Mouse (Mus musculus) CH12.LX (cell line): Measurements from ENCODE around the gene Cntn1. TPM values are rescaled to one million over a fixed set of nuclear protein-coding genes. Genes with fewer than 3 reads are reported as not detected.

ENCODE experiments used
- DNase-seq: peaks from one replicate; pipeline ENCODE4 v3.0.0-alpha.2; 2013; ENCODE audit errors: extremely low read depth
- H3K27ac ChIP-seq: 2 replicates; pipeline ENCODE4 v1.5.1; 2012; ENCODE audit warnings: low read depth, mild to moderate bottlenecking, control low read depth, moderate library complexity; ENCODE audit not compliant: insufficient read depth
- H3K27me3 ChIP-seq: replicated peaks from 2 replicates; pipeline ENCODE3; 2012; ENCODE audit warnings: inconsistent platforms
- H3K36me3 ChIP-seq, 2 experiments: replicated peaks in 1 of 2; 2 replicates each; pipeline versions ENCODE3 to v1.6.1; 2012; ENCODE audit warnings: inconsistent platforms in 1 of 2, low read length in 1 of 2, mild to moderate bottlenecking in 1 of 2, mixed read lengths in 1 of 2, moderate library complexity in 1 of 2; ENCODE audit not compliant: control insufficient read depth in 1 of 2, insufficient read depth in 1 of 2
- H3K4me1 ChIP-seq, 2 experiments: 2 replicates each; pipeline ENCODE4 v1.6.1; 2012; ENCODE audit warnings: inconsistent platforms in 1 of 2, moderate library complexity in 1 of 2; ENCODE audit not compliant: insufficient read depth in 2 of 2, control insufficient read depth in 1 of 2
- H3K4me2 ChIP-seq: 2 replicates; pipeline ENCODE4 v1.6.1; 2012; ENCODE audit warnings: low read depth, mild to moderate bottlenecking, control low read depth; ENCODE audit not compliant: poor library complexity, insufficient read depth, severe bottlenecking
- H3K4me3 ChIP-seq, 3 experiments: fragments of 150-350 bp in 1 of 3; sonication (generic) in 1 of 3; replicated peaks in 1 of 3; 2 replicates each; pipeline versions ENCODE3 to v1.5.1; 2011 to 2012; ENCODE audit warnings: low read depth in 2 of 3, low read length in 2 of 3, mild to moderate bottlenecking in 2 of 3, moderate library complexity in 2 of 3, control low read depth in 1 of 3, improper control_type of control experiment in 1 of 3, inconsistent platforms in 1 of 3, mixed read lengths in 1 of 3; ENCODE audit not compliant: poor library complexity in 1 of 3
- H3K79me2 ChIP-seq: replicated peaks from 2 replicates; pipeline ENCODE4 v1.6.1; 2012; ENCODE audit warnings: mild to moderate bottlenecking, moderate library complexity; ENCODE audit not compliant: control insufficient read depth, poor library complexity, insufficient read depth, severe bottlenecking; ENCODE audit errors: extremely low read depth
- H3K9ac ChIP-seq: 2 replicates; pipeline ENCODE4 v1.6.1; 2012; ENCODE audit warnings: low read depth, mild to moderate bottlenecking, control low read depth, moderate library complexity; ENCODE audit not compliant: insufficient read depth
- H3K9me3 ChIP-seq: replicated peaks from 2 replicates; pipeline ENCODE3; 2012; ENCODE audit warnings: low read length, inconsistent platforms, mixed read lengths
- CHD1 ChIP-seq: IDR thresholded peaks from 2 replicates; pipeline ENCODE4 v1.6.1; 2012; ENCODE audit warnings: low read depth, low read length, improper control_type of control experiment, inconsistent platforms
- CTCF ChIP-seq, 2 experiments: IDR thresholded peaks in 1 of 2; conservative IDR thresholded peaks in 1 of 2; 2 replicates each; pipeline ENCODE4 v1.5.1; 2011 to 2012; ENCODE audit warnings: low read depth in 2 of 2, low read length in 2 of 2, improper control_type of control experiment in 1 of 2, inconsistent platforms in 1 of 2, mild to moderate bottlenecking in 1 of 2, moderate library complexity in 1 of 2
- E2F4 ChIP-seq: IDR thresholded peaks from 2 replicates; pipeline ENCODE4 v1.6.1; 2011; ENCODE audit warnings: low read depth, low read length, improper control_type of control experiment; ENCODE audit not compliant: insufficient replicate concordance
- ELF1 ChIP-seq: IDR thresholded peaks from 2 replicates; pipeline ENCODE4 v1.6.1; 2014; ENCODE audit warnings: low read depth, mild to moderate bottlenecking, inconsistent platforms, low read length, improper control_type of control experiment
- EP300 ChIP-seq: IDR thresholded peaks from 2 replicates; pipeline ENCODE4 v1.6.1; 2011; ENCODE audit warnings: low read length, improper control_type of control experiment
- ETS1 ChIP-seq: conservative IDR thresholded peaks from 2 replicates; pipeline ENCODE4 v1.6.1; 2012; ENCODE audit warnings: low read depth, mild to moderate bottlenecking, inconsistent platforms, low read length, improper control_type of control experiment, moderate library complexity
- KAT2A ChIP-seq: IDR thresholded peaks from 2 replicates; pipeline ENCODE4 v1.6.1; 2012; ENCODE audit warnings: low read length, improper control_type of control experiment, inconsistent platforms; ENCODE audit not compliant: insufficient replicate concordance
- MAFK ChIP-seq: IDR thresholded peaks from 2 replicates; pipeline ENCODE4 v1.6.1; 2011; ENCODE audit warnings: low read length, improper control_type of control experiment; ENCODE audit not compliant: insufficient replicate concordance
- MEF2A ChIP-seq: IDR thresholded peaks from 2 replicates; pipeline ENCODE4 v1.6.1; 2014; ENCODE audit warnings: low read depth, mild to moderate bottlenecking, inconsistent platforms, low read length, improper control_type of control experiment, borderline replicate concordance
- NRF1 ChIP-seq: IDR thresholded peaks from 2 replicates; pipeline ENCODE4 v1.6.1; 2014; ENCODE audit warnings: low read depth, mild to moderate bottlenecking, inconsistent platforms, low read length, improper control_type of control experiment, moderate library complexity
- PAX5 ChIP-seq: IDR thresholded peaks from 2 replicates; pipeline ENCODE4 v1.6.1; 2012; ENCODE audit warnings: low read length, inconsistent platforms, mixed read lengths
- POLR2A ChIP-seq: IDR thresholded peaks from 2 replicates; pipeline ENCODE4 v1.6.1; 2011; ENCODE audit warnings: low read depth, mild to moderate bottlenecking, improper control_type of control experiment, low read length
- POLR2AphosphoS2 ChIP-seq: IDR thresholded peaks from 2 replicates; pipeline ENCODE4 v1.6.1; 2011; ENCODE audit warnings: low read depth, low read length, improper control_type of control experiment
- RCOR1 ChIP-seq: conservative IDR thresholded peaks from 2 replicates; pipeline ENCODE4 v1.6.1; 2012; ENCODE audit warnings: low read depth, mild to moderate bottlenecking, inconsistent platforms, low read length, improper control_type of control experiment
- TBP ChIP-seq: conservative IDR thresholded peaks from 2 replicates; pipeline ENCODE4 v1.6.1; 2011; ENCODE audit warnings: low read depth, low read length, improper control_type of control experiment
- UBTF ChIP-seq: IDR thresholded peaks from 2 replicates; pipeline ENCODE4 v1.6.1; 2012; ENCODE audit warnings: low read depth, mild to moderate bottlenecking, inconsistent platforms, low read length, improper control_type of control experiment, moderate library complexity
- ZC3H11A ChIP-seq: IDR thresholded peaks from 2 replicates; pipeline ENCODE4 v1.6.1; 2012; ENCODE audit warnings: low read depth, mild to moderate bottlenecking, inconsistent platforms, low read length, improper control_type of control experiment
- ZNF384 ChIP-seq: IDR thresholded peaks from 2 replicates; pipeline ENCODE4 v1.6.1; 2012; ENCODE audit warnings: low read depth, low read length, improper control_type of control experiment, inconsistent platforms
- dilution Hi-C: fragments of 300-500 bp; cut with MboI; formaldehyde crosslinking; loops from 2 replicates; pipeline ENCODE4 v1.14.3; 2020; ENCODE audit warnings: low sequenced_read_pairs; ENCODE audit not compliant: extremely low pct_unique_long_range_greater_than_20kb, extremely low pct_ligation_motif_present
- in situ Hi-C: fragments of 300-500 bp; cut with MboI; formaldehyde crosslinking; loops from 3 replicates; pipeline ENCODE4 v1.14.3; 2019; ENCODE audit warnings: low sequenced_read_pairs, low pct_ligation_motif_present, low pct_unique_long_range_greater_than_20kb, mixed read lengths
- polyA plus RNA-seq: library from polyadenylated mRNA; unstranded; fragments of >175 nt; gene quantifications from 2 replicates; pipeline ENCODE4 v1.2.1, GENCODE M21; 2012; ENCODE audit warnings: low read depth; ENCODE audit not compliant: insufficient read length
- total RNA-seq, 2 experiments: library from RNA; depleted of rRNA; stranded (reverse); fragments of 300-350 nt in 1 of 2; fragments of >200 nt in 1 of 2; gene quantifications; 2 replicates each; pipeline ENCODE4 v1.2.3; 2012 to 2014

Gene Cntn1
- total and polyA plus RNA-seq, 3 experiments = 0.04 TPM; not detected in 2

DNA sequence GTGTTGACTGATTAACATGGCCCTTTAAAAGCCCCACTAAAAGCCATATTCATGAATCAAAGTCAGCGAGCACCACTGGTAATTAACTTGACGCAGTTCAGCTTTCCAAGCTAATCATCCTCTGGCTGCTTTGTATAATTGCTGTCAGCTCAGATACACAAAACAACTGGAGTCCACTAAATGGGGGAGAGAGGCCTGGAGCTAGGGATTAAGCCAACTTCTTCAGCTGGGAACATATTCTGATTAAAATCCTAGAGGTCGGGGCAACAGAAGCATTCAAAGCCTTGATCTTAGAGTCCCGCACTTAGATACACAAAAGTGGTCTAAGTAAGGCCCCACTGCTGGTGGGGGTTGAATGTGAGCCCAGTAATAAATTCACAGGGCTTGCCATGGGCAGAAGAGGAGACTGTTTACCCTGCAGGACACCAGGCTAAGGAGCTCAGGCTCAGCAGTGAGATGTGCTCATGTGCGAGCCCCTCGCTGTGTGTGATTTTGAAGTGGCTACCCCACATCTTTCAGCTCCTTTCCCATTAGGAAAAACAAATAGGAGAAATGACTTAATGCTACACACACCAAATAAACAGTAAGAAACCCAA is 36.8 kb downstream of the Cntn1 start:
- Histone ChIP-seq H3K4me2 (no peak overlapping the region), H3K27me3 (no peaks in the 10 kb centered on the region), H3K9ac (no peak overlapping the region), H3K4me3 (no peak overlapping the region), H3K4me1 (no peaks in the 10 kb centered on the region), H3K9me3 (peaks cover 52% of the 10 kb centered on the region), H3K36me3 (no peaks in the 10 kb centered on the region), H3K27ac (no peak overlapping the region), H3K79me2 (no peaks in the 10 kb centered on the region)
- TF ChIP-seq TBP (no peak), KAT2A (no peak), RCOR1 (no peak), CHD1 (no peak), POLR2A (no peak), PAX5 (no peak)
- in situ Hi-C loops (no loop called here), dilution Hi-C loops (no loop called here)
- DNase-seq = no peak

DNA sequence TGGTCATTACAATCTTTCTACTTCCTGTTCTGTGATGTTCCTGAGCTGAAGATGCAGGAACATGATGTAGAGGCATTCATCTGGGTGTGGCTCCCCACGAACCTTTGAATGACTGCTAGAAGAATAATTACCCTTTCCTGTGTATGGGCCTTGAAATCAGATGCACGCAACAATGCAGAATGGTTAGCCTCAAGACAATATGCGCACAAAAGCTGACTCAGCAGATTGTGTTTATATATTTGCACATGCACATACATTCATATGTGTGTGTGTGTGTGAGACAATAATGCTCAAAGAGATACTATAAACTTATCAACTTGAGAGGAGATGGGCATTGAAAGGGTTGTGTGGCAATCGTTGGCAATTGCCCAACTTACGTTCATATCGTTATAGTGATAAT is 39.8 kb downstream of the Cntn1 start:
- no peaks in the 10 kb centered on the region for H3K27me3 ChIP-seq
- H3K27ac ChIP-seq = no peak overlapping the region
- H3K4me1 ChIP-seq = no peaks in the 10 kb centered on the region
- no peak overlapping the region for H3K9ac ChIP-seq
- TF ChIP-seq ELF1 (no peak), POLR2AphosphoS2 (no peak), CHD1 (no peak), RCOR1 (no peak), MAFK (peak; percentile 73; the same call in 1 of the 2 replicates), CTCF (conservative IDR thresholded peaks at IDR 0.05 in 1 of 2, IDR thresholded peaks at IDR 0.05 in 1 of 2; ENCODE audit: low read depth in 2 of 2, low read length in 2 of 2) (no peak), MEF2A (no peak)
- TF ChIP-seq, all 38 proteins: peak for 1
- dilution Hi-C loops = no loop called here
- H3K9me3 ChIP-seq = peaks cover 53% of the 10 kb centered on the region
- no peak for DNase-seq
- H3K4me3 ChIP-seq = no peak overlapping the region
- in situ Hi-C loops = no loop called here
- H3K4me2 ChIP-seq = no peak overlapping the region
- no peaks in the 10 kb centered on the region for H3K79me2 ChIP-seq
- no peaks in the 10 kb centered on the region for H3K36me3 ChIP-seq

DNA sequence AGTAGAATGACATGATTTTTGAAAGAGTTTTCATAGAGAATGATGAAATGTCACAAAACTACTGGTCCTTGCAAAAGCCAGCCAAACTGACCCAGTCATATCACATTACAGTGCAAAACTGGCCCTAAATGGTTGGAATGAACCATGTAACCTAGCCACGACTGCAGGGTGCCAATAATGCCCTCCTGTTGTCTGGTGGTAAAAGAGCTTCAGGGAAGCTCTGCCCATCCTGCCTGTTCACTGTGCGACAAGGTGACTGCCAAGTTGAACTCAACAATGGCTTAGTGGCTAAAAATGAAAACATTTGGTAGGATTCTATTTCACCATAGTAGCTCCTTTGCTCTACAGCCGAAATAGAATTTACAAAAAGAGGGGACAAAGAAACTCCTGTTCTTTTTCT is 41.1 kb downstream of the Cntn1 start:
- TF ChIP-seq ETS1 = no peak
- TF ChIP-seq UBTF = no peak
- no peak for TF ChIP-seq ELF1
- TF ChIP-seq E2F4 = no peak
- TF ChIP-seq ZNF384 = no peak
- no peak for TF ChIP-seq NRF1
- TF ChIP-seq ZC3H11A = no peak
- TF ChIP-seq EP300 = no peak
- TF ChIP-seq CTCF (conservative IDR thresholded peaks at IDR 0.05 in 1 of 2, IDR thresholded peaks at IDR 0.05 in 1 of 2; ENCODE audit: low read depth in 2 of 2, low read length in 2 of 2) = no peak
- TF ChIP-seq POLR2AphosphoS2 = no peak
- in situ Hi-C loops (no loop called here), dilution Hi-C loops (no loop called here)
- Histone ChIP-seq H3K4me2 (no peak overlapping the region), H3K36me3 (no peaks in the 10 kb centered on the region), H3K79me2 (no peaks in the 10 kb centered on the region), H3K9ac (no peak overlapping the region), H3K27ac (no peak overlapping the region), H3K4me1 (no peaks in the 10 kb centered on the region), H3K4me3 (no peak overlapping the region), H3K27me3 (no peaks in the 10 kb centered on the region), H3K9me3 (peaks cover 50% of the 10 kb centered on the region)
- no peak for DNase-seq
